Mouse (Mus musculus) embryonic facial prominence, embryonic 10.5 days (tissue): ENCODE results near the gene S100a3. TPM values are rescaled to one million over a fixed set of nuclear protein-coding genes. Genes with fewer than 3 reads are reported as not detected.

Experiments used
- DNase-seq: peaks from one replicate; pipeline ENCODE4 v3.0.0-alpha.2; 2017; ENCODE audit warnings: low spot score
- H3K27ac ChIP-seq: fragments of 300-500 bp; sonication (generic); replicated peaks from 2 replicates; pipeline ENCODE4 v1.5.1; 2016; ENCODE audit warnings: mild to moderate bottlenecking
- H3K27me3 ChIP-seq: fragments of 300-500 bp; sonication (generic); replicated peaks from 2 replicates; pipeline ENCODE4 v1.6.1; 2016; ENCODE audit warnings: low read depth, mild to moderate bottlenecking; ENCODE audit not compliant: poor library complexity, severe bottlenecking
- H3K36me3 ChIP-seq: fragments of 300-500 bp; sonication (generic); replicated peaks from 2 replicates; pipeline ENCODE4 v1.6.1; 2016; ENCODE audit warnings: mild to moderate bottlenecking, moderate library complexity
- H3K4me1 ChIP-seq: fragments of 300-500 bp; sonication (generic); 2 replicates; pipeline ENCODE4 v1.6.1; 2016
- H3K4me3 ChIP-seq: fragments of 300-500 bp; sonication (generic); 2 replicates; pipeline ENCODE4 v1.5.1; 2016; ENCODE audit warnings: mild to moderate bottlenecking, moderate library complexity
- H3K9me3 ChIP-seq: fragments of 300-500 bp; sonication (generic); 2 replicates; pipeline ENCODE4 v1.6.1; 2016; ENCODE audit warnings: mild to moderate bottlenecking
- WGBS: fragments of 180-500 bp; shearing (Covaris S2); methylation state at CpG from one replicate; pipeline ENCODE4 v1.1.7; 2016; 5-methylcytosine and 5-hydroxymethylcytosine counted together
- polyA plus RNA-seq: library from polyadenylated mRNA; unstranded; fragments of >200 nt; fragmentation: Nextera tagmentation; extraction: Ambion mirVana; gene quantifications from 2 replicates; pipeline ENCODE4 v1.2.1, GENCODE M21; 2016

The S100a3 gene
- polyA plus RNA-seq, 1 experiment from 2014 or later, result not detected

- Histone ChIP-seq H3K9me3 (no peaks in the 10 kb centered on the region), H3K36me3 (no peaks in the 10 kb centered on the region), H3K4me1 (no peaks in the 10 kb centered on the region), H3K4me3 (no peak overlapping the region), H3K27ac (no peak overlapping the region), H3K27me3 (no peaks in the 10 kb centered on the region)
- no peak for DNase-seq
Measured at GRCm38 (mm10) chr3:90648981-90649380, 88.6 kb downstream of the S100a3 start.

GRCm38 (mm10) chr3:90649832-90650231 lies 89.5 kb downstream of the S100a3 start:
- Histone ChIP-seq H3K27ac (no peak overlapping the region), H3K4me1 (no peaks in the 10 kb centered on the region), H3K4me3 (no peak overlapping the region), H3K27me3 (no peaks in the 10 kb centered on the region), H3K9me3 (no peaks in the 10 kb centered on the region), H3K36me3 (no peaks in the 10 kb centered on the region)
- WGBS, result 92% methylated on average over 2 of the region's 2 CpGs
- no peak for DNase-seq

Other genes with a start within 250 kb of the S100a3 start
- gene Slc27a3, start 170.6 kb upstream of the S100a3 start, polyA plus RNA-seq, result 29.4 and 33.9 TPM in 2 replicates
- 42.8 and 46.3 TPM in 2 replicates for gene Ints3, start 127.0 kb upstream of the S100a3 start, polyA plus RNA-seq
- gene Npr1, start 94.7 kb upstream of the S100a3 start, polyA plus RNA-seq, result 2.0 and 3.3 TPM in 2 replicates
- gene Ilf2, start 84.5 kb upstream of the S100a3 start, polyA plus RNA-seq, result 356 and 367 TPM in 2 replicates
- 55.5 and 57.2 TPM in 2 replicates for gene Snapin, start 69.5 kb upstream of the S100a3 start, polyA plus RNA-seq
- 181 and 188 TPM in 2 replicates for gene Chtop, start 51.1 kb upstream of the S100a3 start, polyA plus RNA-seq
- 5.7 and 6.4 TPM in 2 replicates for gene S100a1, start 46.2 kb upstream of the S100a3 start, polyA plus RNA-seq
- gene S100a13, start 46.1 kb upstream of the S100a3 start, polyA plus RNA-seq, result 8.3 and 8.5 TPM in 2 replicates
- gene S100a14, start 33.7 kb upstream of the S100a3 start, polyA plus RNA-seq, result not detected in 2 replicates
- 32.9 and 34.7 TPM in 2 replicates for gene S100a16, start 23.3 kb upstream of the S100a3 start, polyA plus RNA-seq
- not detected in 2 replicates for gene S100a2, start 29.7 kb downstream of the S100a3 start, polyA plus RNA-seq
- not detected in 2 replicates for gene Gm42674, start 41.3 kb downstream of the S100a3 start, polyA plus RNA-seq
- gene S100a4, start 43.2 kb downstream of the S100a3 start, polyA plus RNA-seq, result 1.1 TPM in 1 of 2 replicates, not detected in the other
- gene S100a5, start 47.9 kb downstream of the S100a3 start, polyA plus RNA-seq, result not detected in 2 replicates
- gene S100a6, start 52.3 kb downstream of the S100a3 start, polyA plus RNA-seq, result 17.7 and 21.3 TPM in 2 replicates
- gene S100a7a, start 93.4 kb downstream of the S100a3 start, polyA plus RNA-seq, result not detected in 2 replicates
- gene S100a8, start 108.4 kb downstream of the S100a3 start, polyA plus RNA-seq, result 0.47 and 0.92 TPM in 2 replicates
- 0.32 TPM in 1 of 2 replicates, not detected in the other for gene S100a9, start 135.1 kb downstream of the S100a3 start, polyA plus RNA-seq
- gene Pglyrp4, start 166.3 kb downstream of the S100a3 start, polyA plus RNA-seq, result not detected in 2 replicates
- gene Gm5849, start 217.3 kb downstream of the S100a3 start, polyA plus RNA-seq, result not detected in 2 replicates